Mouse (Mus musculus) embryonic fibroblast, embryonic 13.5 days (primary cell): ENCODE data around the gene Ehd3.

Experiments
- CTCF ChIP-seq: IDR thresholded peaks from 2 replicates; pipeline ENCODE4 v1.5.1; 2011; ENCODE audit warnings: mild to moderate bottlenecking, control low read depth, low read length, moderate library complexity, borderline replicate concordance; ENCODE audit not compliant: insufficient read depth
- POLR2A ChIP-seq: IDR thresholded peaks from 2 replicates; pipeline ENCODE4 v1.6.1; 2011; ENCODE audit warnings: low read depth, mild to moderate bottlenecking, control low read depth, low read length, moderate library complexity

DNA sequence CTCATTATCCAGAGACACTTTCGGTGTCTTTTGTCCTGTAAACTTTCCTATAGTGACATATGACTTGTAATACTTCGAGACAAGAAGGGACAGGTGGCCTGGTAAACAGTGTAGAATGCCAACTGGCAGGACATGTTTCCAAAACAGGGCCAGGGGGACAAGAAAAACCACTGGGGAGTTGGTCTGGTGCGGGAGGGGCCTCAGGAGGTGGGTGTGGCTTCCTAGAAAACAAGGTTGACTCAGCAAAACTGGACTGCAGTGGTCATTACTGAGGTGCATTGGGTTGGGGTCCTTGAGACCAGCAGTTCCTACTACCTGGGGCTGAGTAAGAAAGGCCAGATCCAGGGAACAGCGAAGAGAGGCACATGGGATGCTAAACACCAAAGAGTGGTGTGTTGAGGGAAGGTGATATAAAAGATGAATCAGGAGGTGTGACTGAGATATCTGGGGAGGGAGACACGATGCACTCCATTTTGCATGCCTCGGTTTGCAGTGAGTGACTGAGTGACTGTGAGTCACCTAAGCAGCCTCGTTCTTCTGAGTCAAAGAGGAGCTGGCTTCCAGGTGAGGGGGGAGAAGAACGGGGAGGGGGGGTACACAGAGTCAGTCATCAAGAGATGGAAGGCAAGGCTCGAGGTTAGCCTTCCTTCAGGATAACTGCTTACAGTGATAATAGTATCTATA is 13.9 kb downstream of the Ehd3 start:
- TF ChIP-seq POLR2A: no peak
- TF ChIP-seq CTCF: no peak
